Mouse (Mus musculus): Measurements from ENCODE around the gene Nos1ap.

DNA sequence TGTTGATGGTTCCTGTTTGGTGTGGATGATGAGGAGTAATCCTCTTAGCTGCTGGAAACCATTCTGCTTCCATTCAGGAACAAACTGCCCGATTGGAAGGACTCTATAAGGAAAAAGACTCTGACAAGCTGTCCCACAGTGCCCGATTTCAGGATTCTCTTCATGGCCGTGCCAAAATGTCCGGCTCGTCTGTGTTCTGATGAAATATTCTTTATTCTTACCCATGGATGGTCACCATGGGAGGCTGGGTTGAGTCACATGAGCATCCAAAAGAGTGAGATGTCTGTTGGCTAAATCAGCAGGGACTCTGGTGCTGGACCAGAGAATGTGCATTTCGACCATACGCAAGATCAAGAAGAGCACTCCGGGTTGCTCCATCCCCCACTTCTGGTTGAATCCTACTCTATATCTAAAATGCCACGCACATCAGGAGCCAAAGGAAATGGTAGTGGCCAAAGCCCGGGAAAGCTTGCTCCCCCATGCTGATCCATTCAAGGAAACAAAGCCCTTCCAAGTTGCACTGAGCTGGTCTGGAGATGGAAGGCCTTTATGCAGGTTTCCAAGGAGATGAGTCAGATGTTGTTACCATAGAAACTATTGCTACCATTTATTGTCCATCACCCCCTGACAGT is 165.3 kb downstream of the Nos1ap start:
- no peak for TF ChIP-seq CTCF (IDR thresholded peaks at IDR 0.05)
- no peak for TF ChIP-seq EP300 (IDR thresholded peaks at IDR 0.05)

Measured in lung, postnatal 0 days (tissue).